Mouse (Mus musculus) ES-Bruce4 (cell line): ENCODE measurements around the gene Akap13.

Experiments used
- CTCF ChIP-seq: IDR thresholded peaks from one replicate; pipeline ENCODE4 v1.8.1; 2011; ENCODE audit warnings: low read depth, low read length
- EP300 ChIP-seq: IDR thresholded peaks from 2 replicates; pipeline ENCODE4 v1.6.1; 2011; ENCODE audit warnings: low read depth, low read length; ENCODE audit not compliant: insufficient read depth

GRCm38 (mm10) chr7:75577353-75577752 lies 122.0 kb downstream of the Akap13 start:
- TF ChIP-seq CTCF (no peak), EP300 (no peak)
